Mouse (Mus musculus) midbrain, embryonic 15.5 days (tissue): Measurements from ENCODE around the gene Piezo1. TPM values are rescaled to one million over a fixed set of nuclear protein-coding genes. Genes with fewer than 3 reads are reported as not detected.
A peak's percentile ranks its signal among the peaks of the same experiment; 100 is the strongest.
"Not testable (repeated sequence)": the region's sequence is repeated elsewhere in the genome, so short reads cannot be mapped to it uniquely, and the experiment has no call there.

Experiments
- ATAC-seq: fragments of 200-750 bp; cut with Nextera tagmentation; replicated peaks from 2 replicates; pipeline ENCODE4 v1.8.0; 2017; ENCODE audit warnings: moderate TSS enrichment
- H3K27ac ChIP-seq: fragments of 300-500 bp; sonication (generic); 2 replicates; pipeline ENCODE4 v1.5.1; 2015; ENCODE audit warnings: mild to moderate bottlenecking, inconsistent platforms
- H3K27me3 ChIP-seq: fragments of 300-500 bp; sonication (generic); replicated peaks from 2 replicates; pipeline ENCODE4 v1.6.1; 2015; ENCODE audit warnings: inconsistent platforms
- H3K36me3 ChIP-seq: fragments of 300-500 bp; sonication (generic); replicated peaks from 2 replicates; pipeline ENCODE4 v1.6.1; 2015; ENCODE audit warnings: inconsistent platforms
- H3K4me1 ChIP-seq: fragments of 300-500 bp; sonication (generic); 2 replicates; pipeline ENCODE4 v1.6.1; 2015; ENCODE audit warnings: inconsistent platforms
- H3K4me2 ChIP-seq: fragments of 300-500 bp; sonication (generic); 2 replicates; pipeline ENCODE4 v1.6.1; 2015; ENCODE audit warnings: inconsistent platforms, mild to moderate bottlenecking, moderate library complexity
- H3K4me3 ChIP-seq: fragments of 300-500 bp; sonication (generic); 2 replicates; pipeline ENCODE4 v1.5.1; 2015; ENCODE audit warnings: mild to moderate bottlenecking, inconsistent platforms
- H3K9ac ChIP-seq: fragments of 300-500 bp; sonication (generic); 2 replicates; pipeline ENCODE4 v1.6.1; 2015; ENCODE audit warnings: mild to moderate bottlenecking, inconsistent platforms
- H3K9me3 ChIP-seq: fragments of 300-500 bp; sonication (generic); 2 replicates; pipeline ENCODE4 v1.6.1; 2016; ENCODE audit warnings: inconsistent platforms
- WGBS: fragments of 180-500 bp; shearing (Covaris S2); methylation state at CpG from one replicate; pipeline ENCODE4 v1.1.7; 2015; ENCODE audit warnings: mixed read lengths; 5-methylcytosine and 5-hydroxymethylcytosine counted together
- polyA plus RNA-seq: library from polyadenylated mRNA; unstranded; fragments of >200 nt; fragmentation: Nextera tagmentation; extraction: Ambion mirVana; gene quantifications from 2 replicates; pipeline ENCODE4 v1.2.1, GENCODE M21; 2015

Piezo1 gene
- polyA plus RNA-seq, 1 experiment from 2014 or later = 2.7 TPM

DNA sequence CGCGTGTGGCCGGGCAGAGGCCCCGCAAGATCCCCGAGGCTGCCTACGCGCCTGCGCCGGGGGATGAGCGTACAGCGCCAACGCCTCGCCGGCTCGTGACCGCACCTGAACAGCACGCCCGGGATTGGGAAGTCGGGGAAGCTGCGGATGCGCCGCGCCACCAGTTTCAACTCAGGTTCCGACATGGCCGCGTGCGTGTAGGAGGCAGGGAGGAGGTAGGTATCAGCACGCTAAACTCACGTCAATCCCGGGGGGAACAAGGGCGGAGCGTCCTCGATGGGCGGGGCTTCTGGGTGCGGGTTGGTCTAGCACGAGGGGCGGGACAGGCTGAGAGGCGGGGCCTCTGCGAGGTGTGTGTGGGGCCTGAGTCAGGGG lies 25.5 kb upstream of the Piezo1 start, which contains the start of gene Aprt:
TSS of gene Aprt (minus strand) at position 262 of the 375 bp plus-strand sequence.
- Histone ChIP-seq H3K27ac (peak within 1 kb of the TSS; percentile 75), H3K27me3 (no peaks in the 10 kb centered on the region), H3K9ac (peak within 1 kb of the TSS; percentile 83), H3K9me3 (no peaks in the 10 kb centered on the region), H3K4me3 (peak within 1 kb of the TSS; percentile 63), H3K4me2 (peak within 1 kb of the TSS; percentile 87), H3K36me3 (no peaks in the 10 kb centered on the region), H3K4me1 (peaks cover 33% of the 10 kb centered on the region)
- under 1% methylated on average over 39 of the region's 39 CpGs for WGBS
- ATAC-seq = peak; percentile 93

DNA sequence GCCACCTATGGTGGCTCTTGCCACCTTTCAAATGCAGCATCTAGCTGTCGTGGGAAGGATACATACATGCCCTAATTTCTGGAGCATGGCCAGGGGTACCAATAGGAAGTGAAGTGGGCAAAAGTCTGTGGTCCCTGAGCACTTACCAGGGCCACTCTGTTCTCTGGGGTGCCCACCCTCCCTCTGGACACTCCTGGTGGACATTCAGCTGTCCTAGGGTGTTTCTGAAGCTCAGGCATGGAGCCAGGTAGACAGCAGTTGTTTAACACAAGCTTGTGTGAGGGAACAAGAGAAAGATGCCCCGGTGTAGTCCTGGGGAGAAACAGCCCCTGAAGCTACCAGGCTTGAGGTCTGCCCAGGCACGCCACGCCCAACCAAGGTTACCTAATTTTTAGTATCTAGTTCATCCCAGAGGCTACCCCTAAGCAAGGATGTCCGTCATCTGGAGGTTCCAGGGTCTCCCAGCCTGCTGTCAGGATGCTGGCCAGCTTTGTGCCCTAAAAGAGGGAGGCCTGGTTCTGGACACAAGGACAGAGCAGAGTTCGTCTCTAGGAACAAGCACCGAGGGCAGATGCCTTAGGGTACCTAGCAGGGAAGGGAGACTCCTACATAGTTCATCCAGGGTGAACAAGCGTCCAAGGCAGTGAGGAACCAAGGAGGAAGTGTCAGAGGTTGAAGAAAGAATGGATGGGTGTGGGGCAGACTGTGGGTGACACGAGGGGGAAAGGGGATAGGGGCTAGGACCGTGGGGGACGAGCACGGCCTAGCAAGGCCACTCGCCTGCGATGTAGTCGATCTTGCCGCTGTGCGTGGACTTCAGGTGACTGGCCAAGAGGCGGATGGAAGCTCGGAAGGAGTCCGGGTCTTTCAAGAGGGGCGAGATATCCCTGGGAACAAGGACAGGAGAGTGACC lies 24.9 kb upstream of the Piezo1 start:
- H3K27me3 ChIP-seq = no peaks in the 10 kb centered on the region
- peak overlapping the region; percentile 87 for H3K4me2 ChIP-seq
- H3K4me3 ChIP-seq = peak overlapping the region; percentile 63
- H3K9ac ChIP-seq = peak overlapping the region; percentile 83
- peak overlapping the region; percentile 75 for H3K27ac ChIP-seq
- no peaks in the 10 kb centered on the region for H3K36me3 ChIP-seq
- H3K9me3 ChIP-seq = no peaks in the 10 kb centered on the region
- ATAC-seq = peak; percentile 51
- H3K4me1 ChIP-seq = peaks cover 33% of the 10 kb centered on the region
- WGBS = 19% methylated on average over 21 of the region's 21 CpGs

GRCm38 (mm10) chr8:122575286-122575685 lies 24.2 kb upstream of the Piezo1 start:
- Histone ChIP-seq H3K27ac (no peak overlapping the region), H3K9ac (no peak overlapping the region), H3K36me3 (no peaks in the 10 kb centered on the region), H3K4me3 (peak overlapping the region; percentile 63; the same call in 1 of the 2 replicates), H3K9me3 (no peaks in the 10 kb centered on the region), H3K4me2 (peak overlapping the region; percentile 87), H3K27me3 (no peaks in the 10 kb centered on the region), H3K4me1 (peaks cover 33% of the 10 kb centered on the region)
- no peak for ATAC-seq
- WGBS = 74% methylated on average over 8 of the region's 8 CpGs

GRCm38 (mm10) chr8:122574667-122575251 lies 23.6 kb upstream of the Piezo1 start:
- Histone ChIP-seq H3K9ac (no peak overlapping the region), H3K4me3 (no peak overlapping the region), H3K4me1 (peaks cover 33% of the 10 kb centered on the region), H3K4me2 (peak overlapping the region; percentile 87; the same call in 1 of the 2 replicates), H3K36me3 (no peaks in the 10 kb centered on the region), H3K27ac (no peak overlapping the region), H3K27me3 (no peaks in the 10 kb centered on the region), H3K9me3 (no peaks in the 10 kb centered on the region)
- 55% methylated on average over 10 of the region's 10 CpGs for WGBS
- no peak for ATAC-seq

DNA sequence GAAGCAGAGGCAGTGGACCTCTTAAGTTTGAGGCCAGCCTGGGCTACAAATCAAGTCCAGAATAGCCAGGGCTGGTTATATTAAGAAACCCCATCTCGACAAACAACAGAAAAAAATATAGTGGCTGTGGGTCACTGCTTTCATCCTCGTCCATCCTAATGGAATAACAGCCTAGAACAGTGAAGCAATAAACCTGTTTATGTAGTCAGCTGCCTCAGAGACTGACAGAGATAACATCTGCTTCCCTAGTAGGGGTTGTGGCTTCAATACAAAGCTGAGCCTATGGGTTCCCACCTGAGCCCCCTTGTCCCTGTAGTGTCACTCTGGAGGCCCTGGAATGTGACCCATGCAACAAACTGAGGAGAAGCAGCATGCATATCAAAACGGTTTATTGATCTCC lies 23.1 kb upstream of the Piezo1 start:
- no peak overlapping the region for H3K9ac ChIP-seq
- WGBS = 60% methylated on average over 3 of the region's 3 CpGs
- H3K4me1 ChIP-seq = peaks cover 33% of the 10 kb centered on the region
- no peaks in the 10 kb centered on the region for H3K9me3 ChIP-seq
- no peaks in the 10 kb centered on the region for H3K36me3 ChIP-seq
- H3K4me2 ChIP-seq = no peak overlapping the region
- no peak overlapping the region for H3K27ac ChIP-seq
- no peak for ATAC-seq
- H3K27me3 ChIP-seq = no peaks in the 10 kb centered on the region
- H3K4me3 ChIP-seq = no peak overlapping the region

DNA sequence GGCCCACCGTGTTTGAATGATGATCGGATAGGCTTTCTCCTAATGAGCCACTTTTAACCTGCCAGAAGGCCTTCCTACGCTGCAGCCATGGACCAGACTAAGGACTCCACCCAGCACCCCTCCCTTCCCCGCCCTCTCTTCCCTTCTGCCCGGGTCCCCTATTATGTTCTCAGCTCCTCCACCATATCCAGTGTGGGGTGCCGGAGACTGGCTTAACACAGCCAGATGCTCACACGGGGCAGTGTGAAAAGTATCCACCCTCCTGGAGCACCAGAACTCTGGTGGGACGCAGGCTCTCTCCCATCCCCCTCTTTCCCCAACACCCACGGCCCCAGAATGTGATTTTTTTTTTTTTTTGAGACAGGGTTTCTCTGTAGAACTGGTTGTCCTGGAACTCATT lies 22.4 kb upstream of the Piezo1 start:
- WGBS = 53% methylated on average over 9 of the region's 9 CpGs

GRCm38 (mm10) chr8:122573176-122573575 lies 22.0 kb upstream of the Piezo1 start:
- H3K36me3 ChIP-seq, H3K9me3 ChIP-seq, H3K27me3 ChIP-seq, H3K4me2 ChIP-seq, ATAC-seq, H3K4me3 ChIP-seq, H3K27ac ChIP-seq, H3K9ac ChIP-seq: not testable (repeated sequence)
- H3K4me1 ChIP-seq = peaks cover 41% of the 10 kb centered on the region
- WGBS = 29% methylated on average over 4 of the region's 4 CpGs

More for the DNA sequence above, 22.4 kb upstream of the Piezo1 start:
- Histone ChIP-seq H3K4me1 (peaks cover 37% of the 10 kb centered on the region), H3K36me3 (no peaks in the 10 kb centered on the region), H3K27me3 (no peaks in the 10 kb centered on the region), H3K9ac (no peak overlapping the region), H3K4me3 (no peak overlapping the region), H3K9me3 (no peaks in the 10 kb centered on the region), H3K4me2 (no peak overlapping the region), H3K27ac (no peak overlapping the region)
- no peak for ATAC-seq

- H3K9ac ChIP-seq = no peak overlapping the region
- no peak overlapping the region for H3K4me3 ChIP-seq
- H3K27ac ChIP-seq = no peak overlapping the region
- no peak for ATAC-seq
- WGBS = 88% methylated on average over 3 of the region's 3 CpGs
- H3K27me3 ChIP-seq = no peaks in the 10 kb centered on the region
- no peak overlapping the region for H3K4me2 ChIP-seq
- H3K4me1 ChIP-seq = peaks cover 42% of the 10 kb centered on the region
- H3K9me3 ChIP-seq = no peaks in the 10 kb centered on the region
- no peaks in the 10 kb centered on the region for H3K36me3 ChIP-seq
These were observed 21.6 kb upstream of the Piezo1 start for GRCm38 (mm10) chr8:122572751-122573150.

- Histone ChIP-seq H3K4me3 (no peak overlapping the region), H3K4me2 (no peak overlapping the region), H3K36me3 (no peaks in the 10 kb centered on the region), H3K9me3 (no peaks in the 10 kb centered on the region), H3K9ac (no peak overlapping the region), H3K4me1 (peaks cover 41% of the 10 kb centered on the region), H3K27ac (no peak overlapping the region), H3K27me3 (no peaks in the 10 kb centered on the region)
- WGBS = 95% methylated on average over 17 of the region's 17 CpGs
- no peak for ATAC-seq
These were observed 20.7 kb upstream of the Piezo1 start for GRCm38 (mm10) chr8:122571750-122572267.

GRCm38 (mm10) chr8:122571153-122571552 lies 20.0 kb upstream of the Piezo1 start:
- Histone ChIP-seq H3K27ac (no peak overlapping the region), H3K4me1 (peaks cover 45% of the 10 kb centered on the region), H3K4me3 (no peak overlapping the region), H3K27me3 (no peaks in the 10 kb centered on the region), H3K36me3 (no peaks in the 10 kb centered on the region), H3K9ac (no peak overlapping the region), H3K4me2 (no peak overlapping the region), H3K9me3 (no peaks in the 10 kb centered on the region)
- ATAC-seq = no peak
- WGBS = 94% methylated on average over 11 of the region's 11 CpGs

- Histone ChIP-seq H3K36me3 (no peaks in the 10 kb centered on the region), H3K9me3 (no peaks in the 10 kb centered on the region), H3K27ac (no peak overlapping the region), H3K4me1 (peaks cover 35% of the 10 kb centered on the region), H3K4me2 (no peak overlapping the region), H3K9ac (no peak overlapping the region), H3K4me3 (no peak overlapping the region), H3K27me3 (no peaks in the 10 kb centered on the region)
- no peak for ATAC-seq
- WGBS = 97% methylated on average over 16 of the region's 16 CpGs
These were observed 18.9 kb upstream of the Piezo1 start for GRCm38 (mm10) chr8:122569996-122570395.

- no peak overlapping the region for H3K9ac ChIP-seq
- peak overlapping the region; percentile 86; the same call in 1 of the 2 replicates for H3K4me2 ChIP-seq
- H3K4me3 ChIP-seq = no peak overlapping the region; the same call in 1 of the 2 replicates
These were observed 18.2 kb upstream of the Piezo1 start for GRCm38 (mm10) chr8:122569329-122569728.

More at GRCm38 (mm10) chr8:122569329-122569728, 18.2 kb upstream of the Piezo1 start:
- H3K27me3 ChIP-seq = no peaks in the 10 kb centered on the region
- ATAC-seq = no peak
- H3K36me3 ChIP-seq = no peaks in the 10 kb centered on the region
- WGBS = 64% methylated on average over 9 of the region's 9 CpGs
- H3K4me1 ChIP-seq = peaks cover 28% of the 10 kb centered on the region
- H3K9me3 ChIP-seq = no peaks in the 10 kb centered on the region
- no peak overlapping the region for H3K27ac ChIP-seq
